Comparison of ENCODE assay signal across 22 mouse cellular contexts in the genomic region with DNA sequence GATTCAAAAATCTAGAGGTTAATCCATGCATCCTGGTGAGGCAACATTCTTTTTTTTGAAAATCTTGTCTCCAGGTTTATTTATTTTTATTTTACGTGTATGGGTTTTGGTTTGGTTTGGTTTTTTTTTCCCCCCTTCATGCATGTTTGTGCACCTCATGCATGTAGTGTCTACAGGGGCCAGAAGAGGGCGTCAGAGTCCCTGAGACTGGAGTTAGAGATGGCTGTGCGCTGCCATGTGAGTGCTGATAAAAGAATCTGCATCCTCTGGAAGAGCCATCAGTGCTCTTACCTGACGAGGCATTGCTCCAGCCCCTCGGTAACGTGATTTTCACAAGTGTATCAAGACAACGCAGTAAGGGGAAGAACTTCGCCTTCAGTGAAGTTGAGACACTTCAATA. TPM values are rescaled to one million over a fixed set of nuclear protein-coding genes. Genes with fewer than 3 reads are reported as not detected.
A peak's percentile ranks its signal among the peaks of the same experiment; 100 is the strongest.
DNase-seq lines count a peak whose midpoint lies in the region; ATAC-seq and TF ChIP-seq lines count a peak whose summit lies in the region.
"Had no signal": no experiment of that assay in that cellular context is flagged by ENCODE, and none has a peak within 500 bp of the region (broad histone marks: within the 10 kb centered on the region; RNA-seq: fewer than 3 reads in every experiment).

No protein-coding gene starts in this region.

- H3K27ac ChIP-seq in kidney, adult 2 months (ENCODE audit: insufficient read depth, low read depth, low read length), result no peak overlapping the region
- H3K27ac ChIP-seq in kidney, embryonic 16.5 days (ENCODE audit: low read length), result no peak overlapping the region
- H3K27ac ChIP-seq in forebrain, embryonic 10.5 days, result no peak overlapping the region
- H3K27ac ChIP-seq: embryonic facial prominence, embryonic 15.5 days; hindbrain, embryonic 14.5 days; liver, embryonic 15.5 days; midbrain, embryonic 10.5 days had no signal

- 0 out of 2 replicates have a peak, but pooled peaks have one; percentile 2 for TF ChIP-seq CTCF in kidney, adult 2 months (conservative IDR thresholded peaks at IDR 0.05; ENCODE audit: insufficient read depth, insufficient read length, low read depth, low read length)

- no peaks in the 10 kb centered on the region for H3K27me3 ChIP-seq in kidney, adult 2 months (replicated peaks; ENCODE audit: control insufficient read depth, insufficient read depth, low read length)
- H3K27me3 ChIP-seq in kidney, embryonic 16.5 days (ENCODE audit: insufficient read depth, low read length), result no peaks in the 10 kb centered on the region
- H3K27me3 ChIP-seq in forebrain, embryonic 10.5 days (ENCODE audit: poor library complexity, severe bottlenecking), result no peaks in the 10 kb centered on the region
- H3K27me3 ChIP-seq: embryonic facial prominence, embryonic 15.5 days; liver, embryonic 15.5 days had no signal

- no peaks in the 10 kb centered on the region for H3K4me1 ChIP-seq in kidney, adult 2 months (ENCODE audit: control insufficient read depth, insufficient read depth, low read length)
- no peaks in the 10 kb centered on the region for H3K4me1 ChIP-seq in kidney, embryonic 16.5 days (ENCODE audit: insufficient read depth, low read length)
- H3K4me1 ChIP-seq in forebrain, embryonic 10.5 days, result peaks cover 13% of the 10 kb centered on the region
- H3K4me1 ChIP-seq: embryonic facial prominence, embryonic 15.5 days; liver, embryonic 15.5 days had no signal

- DNase-seq in kidney, adult 2 months, result no peak
- DNase-seq in thymus, postnatal 4 days, result peak; percentile 54
- DNase-seq in thymus, postnatal 14 days, result no peak
- DNase-seq in WW6 (ENCODE audit: low read depth, low spot score), result peak; percentile 26
- peak; percentile 49 for DNase-seq in testis, postnatal 10 days (ENCODE audit: low spot score)
- DNase-seq in forebrain, embryonic 10.5 days (ENCODE audit: extremely low spot score, low spot score), result no peak
- no peak for DNase-seq in lung, postnatal 14 days
- DNase-seq: embryo, embryonic 11 days; gastrocnemius, postnatal 14 days; heart, postnatal 14 days; kidney, adult 18-20 months; kidney, postnatal 36 days; left cerebral cortex, postnatal 4 days; lung, postnatal 36 days; right cerebral cortex, postnatal 25 days; thymus, adult 2 months had no signal

- ATAC-seq in kidney, embryonic 16.5 days (ENCODE audit: low FRiP score, low TSS enrichment), result no peak

- TF ChIP-seq POLR2A in kidney, adult 2 months (IDR thresholded peaks at IDR 0.05; ENCODE audit: low read depth, low read length), result no peak

- no peak overlapping the region for H3K4me2 ChIP-seq in kidney, embryonic 16.5 days (replicated peaks; ENCODE audit: low read depth, low read length)
- H3K4me2 ChIP-seq: embryonic facial prominence, embryonic 15.5 days; heart, embryonic 11.5 days; hindbrain, embryonic 14.5 days; liver, embryonic 15.5 days had no signal

- no peak overlapping the region for H3K9ac ChIP-seq in kidney, embryonic 16.5 days (replicated peaks; ENCODE audit: low read length)
- H3K9ac ChIP-seq: embryonic facial prominence, embryonic 15.5 days; hindbrain, embryonic 14.5 days; liver, embryonic 15.5 days had no signal

- WGBS in kidney, adult 2 months, result 93% methylated on average over 8 of the region's 8 CpGs
- 91% methylated on average over 8 of the region's 8 CpGs for WGBS in kidney, embryonic 16.5 days
- WGBS in forebrain, embryonic 10.5 days, result 91% methylated on average over 8 of the region's 8 CpGs

- H3K4me3 ChIP-seq in kidney, adult 2 months (ENCODE audit: insufficient read depth, low read depth, low read length), result no peak overlapping the region
- H3K4me3 ChIP-seq in kidney, embryonic 16.5 days (ENCODE audit: low read length), result no peak overlapping the region
- no peak overlapping the region for H3K4me3 ChIP-seq in forebrain, embryonic 10.5 days
- H3K4me3 ChIP-seq: embryonic facial prominence, embryonic 15.5 days; liver, embryonic 15.5 days; midbrain, embryonic 10.5 days had no signal

- no peaks in the 10 kb centered on the region for H3K9me3 ChIP-seq in kidney, embryonic 16.5 days (ENCODE audit: low read length)
- H3K9me3 ChIP-seq in forebrain, embryonic 10.5 days, result no peaks in the 10 kb centered on the region; the same call in 1 of the 2 replicates
- H3K9me3 ChIP-seq: embryonic facial prominence, embryonic 15.5 days; liver, embryonic 15.5 days had no signal

- no peaks in the 10 kb centered on the region for H3K36me3 ChIP-seq in kidney, adult 2 months (ENCODE audit: control insufficient read depth, insufficient read depth, low read length)
- H3K36me3 ChIP-seq in kidney, embryonic 16.5 days (ENCODE audit: insufficient read depth, low read length), result no peaks in the 10 kb centered on the region
- no peaks in the 10 kb centered on the region for H3K36me3 ChIP-seq in forebrain, embryonic 10.5 days (replicated peaks)
- H3K36me3 ChIP-seq: embryonic facial prominence, embryonic 15.5 days; liver, embryonic 15.5 days; midbrain, embryonic 10.5 days had no signal

RNA-seq across cellular contexts. Expression of a gene that starts 23.4 kb away (rescaled TPM):
- 7.2 and 11.1 TPM in 2 replicates for polyA plus RNA-seq in kidney, adult 2 months (2012; rRNA removed)
- 23.5 and 28.4 TPM in 2 replicates for polyA plus RNA-seq in kidney, embryonic 16.5 days (2015; fragmentation: Nextera tagmentation; extraction: Ambion mirVana)
- polyA plus RNA-seq in forebrain, embryonic 10.5 days (2016; fragmentation: Nextera tagmentation; extraction: Ambion mirVana), result 26.3 and 27.4 TPM in 2 replicates

Comparison
In these comparisons a context has a peak if more than half of its experiments do, and no peak if none do; other contexts are left out.
1. DNase-seq: peak in thymus, postnatal 4 days (single experiment), WW6 (single experiment) and testis, postnatal 10 days (single experiment); none in kidney, adult 2 months (single experiment), thymus, postnatal 14 days (single experiment), forebrain, embryonic 10.5 days (single experiment) and lung, postnatal 14 days (single experiment).